Mouse (Mus musculus) midbrain, postnatal 0 days (tissue): ENCODE measurements around the gene Zfhx3. TPM values are rescaled to one million over a fixed set of nuclear protein-coding genes. Genes with fewer than 3 reads are reported as not detected.
A peak's percentile ranks its signal among the peaks of the same experiment; 100 is the strongest.

Experiments
- ATAC-seq: fragments of 200-750 bp; cut with Nextera tagmentation; 2 replicates; pipeline ENCODE4 v1.8.0; 2017; ENCODE audit warnings: moderate number of reproducible peaks, mild to moderate bottlenecking, moderate TSS enrichment, moderate library complexity; ENCODE audit not compliant: low FRiP score
- DNase-seq: peaks from one replicate; pipeline ENCODE4 v3.0.0-alpha.2; 2015; ENCODE audit warnings: low spot score
- H3K27ac ChIP-seq: fragments of 300-500 bp; sonication (generic); 2 replicates; pipeline ENCODE4 v1.5.1; 2014; ENCODE audit warnings: low read depth, mild to moderate bottlenecking, low read length, mixed read lengths
- H3K27me3 ChIP-seq: fragments of 300-500 bp; sonication (generic); 2 replicates; pipeline ENCODE4 v1.6.1; 2014; ENCODE audit warnings: low read length, control low read depth, mixed read lengths; ENCODE audit not compliant: insufficient read depth
- H3K36me3 ChIP-seq: fragments of 300-500 bp; sonication (generic); 2 replicates; pipeline ENCODE4 v1.6.1; 2014; ENCODE audit warnings: low read length, control low read depth, mixed read lengths; ENCODE audit not compliant: insufficient read depth
- H3K4me1 ChIP-seq: fragments of 300-500 bp; sonication (generic); 2 replicates; pipeline ENCODE4 v1.6.1; 2014; ENCODE audit warnings: mild to moderate bottlenecking, control low read depth, antibody characterized with exemption, low read length, mixed read lengths; ENCODE audit not compliant: insufficient read depth
- H3K4me2 ChIP-seq: fragments of 300-500 bp; sonication (generic); 2 replicates; pipeline ENCODE4 v1.6.1; 2014; ENCODE audit warnings: low read depth, mild to moderate bottlenecking, low read length, mixed read lengths; ENCODE audit not compliant: poor library complexity, severe bottlenecking
- H3K4me3 ChIP-seq: fragments of 300-500 bp; sonication (generic); 2 replicates; pipeline ENCODE4 v1.5.1; 2014; ENCODE audit warnings: low read depth, mild to moderate bottlenecking, low read length, moderate library complexity
- H3K9ac ChIP-seq: fragments of 300-500 bp; sonication (generic); replicated peaks from 2 replicates; pipeline ENCODE4 v1.6.1; 2014; ENCODE audit warnings: mild to moderate bottlenecking, low read length, moderate library complexity, mixed read lengths; ENCODE audit not compliant: poor library complexity, severe bottlenecking
- H3K9me3 ChIP-seq: fragments of 300-500 bp; sonication (generic); 2 replicates; pipeline ENCODE4 v1.6.1; 2016; ENCODE audit warnings: low read length, control low read depth
- CTCF ChIP-seq: IDR thresholded peaks from 2 replicates; pipeline ENCODE4 v1.5.1; 2016; ENCODE audit warnings: antibody characterized with exemption, mild to moderate bottlenecking
- WGBS: fragments of 180-500 bp; shearing (Covaris S2); extraction: QIAGEN DNeasy Blood & Tissue Kit; methylation state at CpG from one replicate; pipeline ENCODE4 v1.1.7; 2014; 5-methylcytosine and 5-hydroxymethylcytosine counted together
- polyA plus RNA-seq: library from polyadenylated mRNA; unstranded; fragments of >200 nt; fragmentation: Nextera tagmentation; extraction: Ambion mirVana; gene quantifications from 2 replicates; pipeline ENCODE4 v1.2.1, GENCODE M21; 2015
- total RNA-seq: library from RNA; depleted of rRNA; stranded (reverse); fragments of >200 nt; gene quantifications from 2 replicates; pipeline ENCODE4 v1.2.3, GENCODE M21; 2014

Gene Zfhx3
- total and polyA plus RNA-seq, 2 experiments from 2014 or later: 33.1 to 44.5 TPM

GRCm38 (mm10) chr8:108361402-108361801, 419.0 kb downstream of the Zfhx3 start:
- no peak for TF ChIP-seq CTCF

GRCm38 (mm10) chr8:108362421-108362820, 420.0 kb downstream of the Zfhx3 start:
- H3K27ac ChIP-seq: no peak overlapping the region
- no peak for ATAC-seq
- H3K9me3 ChIP-seq: no peaks in the 10 kb centered on the region
- H3K36me3 ChIP-seq: no peaks in the 10 kb centered on the region
- no peak overlapping the region for H3K4me2 ChIP-seq
- DNase-seq: no peak
- H3K27me3 ChIP-seq: no peaks in the 10 kb centered on the region
- 82% methylated on average over 9 of the region's 9 CpGs for WGBS
- H3K4me1 ChIP-seq: no peaks in the 10 kb centered on the region
- no peak overlapping the region for H3K4me3 ChIP-seq
- no peak for TF ChIP-seq CTCF
- H3K9ac ChIP-seq: no peak overlapping the region

More at GRCm38 (mm10) chr8:108361402-108361801, 419.0 kb downstream of the Zfhx3 start:
- Histone ChIP-seq H3K27me3 (no peaks in the 10 kb centered on the region), H3K27ac (no peak overlapping the region), H3K9me3 (no peaks in the 10 kb centered on the region), H3K4me2 (no peak overlapping the region), H3K36me3 (no peaks in the 10 kb centered on the region), H3K4me3 (no peak overlapping the region), H3K4me1 (no peaks in the 10 kb centered on the region), H3K9ac (no peak overlapping the region)
- 50% methylated on average over 4 of the region's 4 CpGs for WGBS
- ATAC-seq (no peak), DNase-seq (no peak)

GRCm38 (mm10) chr8:108363435-108363834, 421.0 kb downstream of the Zfhx3 start:
- DNase-seq (no peak), ATAC-seq (no peak)
- H3K4me1 ChIP-seq: no peaks in the 10 kb centered on the region
- 31% methylated on average over 5 of the region's 5 CpGs for WGBS
- no peaks in the 10 kb centered on the region for H3K27me3 ChIP-seq
- no peaks in the 10 kb centered on the region for H3K9me3 ChIP-seq
- H3K4me3 ChIP-seq: no peak overlapping the region
- no peak for TF ChIP-seq CTCF
- no peak overlapping the region for H3K9ac ChIP-seq
- H3K27ac ChIP-seq: no peak overlapping the region
- no peak overlapping the region for H3K4me2 ChIP-seq
- H3K36me3 ChIP-seq: no peaks in the 10 kb centered on the region

GRCm38 (mm10) chr8:108363856-108364255, 421.4 kb downstream of the Zfhx3 start:
- 73% methylated on average over 8 of the region's 8 CpGs for WGBS

GRCm38 (mm10) chr8:108369081-108369480, 426.6 kb downstream of the Zfhx3 start:
- DNase-seq: peak; percentile 23

More at GRCm38 (mm10) chr8:108363856-108364255, 421.4 kb downstream of the Zfhx3 start:
- Histone ChIP-seq H3K4me1 (no peaks in the 10 kb centered on the region), H3K4me3 (no peak overlapping the region), H3K27ac (no peak overlapping the region), H3K9ac (no peak overlapping the region), H3K27me3 (no peaks in the 10 kb centered on the region), H3K36me3 (no peaks in the 10 kb centered on the region), H3K9me3 (no peaks in the 10 kb centered on the region), H3K4me2 (no peak overlapping the region)
- DNase-seq: no peak
- TF ChIP-seq CTCF: no peak
- ATAC-seq: no peak

GRCm38 (mm10) chr8:108370731-108371130, 428.3 kb downstream of the Zfhx3 start:
- 87% methylated on average over 6 of the region's 6 CpGs for WGBS
- Histone ChIP-seq H3K4me1 (0 out of 2 replicates have a peak, but pooled peaks cover 4% of the 10 kb centered on the region), H3K9ac (no peak overlapping the region), H3K4me3 (no peak overlapping the region), H3K36me3 (no peaks in the 10 kb centered on the region), H3K4me2 (no peak overlapping the region), H3K27ac (no peak overlapping the region), H3K27me3 (no peaks in the 10 kb centered on the region), H3K9me3 (no peaks in the 10 kb centered on the region)
- DNase-seq: no peak
- TF ChIP-seq CTCF: no peak
- no peak for ATAC-seq

More at GRCm38 (mm10) chr8:108369081-108369480, 426.6 kb downstream of the Zfhx3 start:
- Histone ChIP-seq H3K4me2 (no peak overlapping the region), H3K27me3 (no peaks in the 10 kb centered on the region), H3K9me3 (no peaks in the 10 kb centered on the region), H3K4me3 (no peak overlapping the region), H3K9ac (no peak overlapping the region), H3K27ac (no peak overlapping the region), H3K4me1 (0 out of 2 replicates have a peak, but pooled peaks cover 4% of the 10 kb centered on the region), H3K36me3 (no peaks in the 10 kb centered on the region)
- ATAC-seq: no peak
- no peak for TF ChIP-seq CTCF
- 21% methylated on average over 6 of the region's 6 CpGs for WGBS
